Mouse (Mus musculus) MEL-GATA-1-ER (cell line): ENCODE measurements around the gene Pi4k2a.

Source experiments
- DNase-seq: peaks from one replicate; pipeline ENCODE4 v3.0.0-alpha.2; 2012; ENCODE audit warnings: low read depth; ENCODE audit errors: extremely low read depth

Gene Pi4k2a

GRCm38 (mm10) chr19:42089748-42090595, at the start of gene Pi4k2a:
Pi4k2a (plus strand) TSS chr19:42090470.
- DNase-seq: peak; percentile 99

GRCm38 (mm10) chr19:42043988-42044387, 46.3 kb upstream of the Pi4k2a start:
- DNase-seq: no peak

GRCm38 (mm10) chr19:42045269-42046102, 44.8 kb upstream of the Pi4k2a start, which contains the start of gene Hoga1:
Hoga1 (plus strand) TSS chr19:42045610.
- DNase-seq: peak; percentile 96

- no peak for DNase-seq
Measured at GRCm38 (mm10) chr19:42050251-42050650, 40.0 kb upstream of the Pi4k2a start.

GRCm38 (mm10) chr19:42051351-42051750, 38.9 kb upstream of the Pi4k2a start:
- DNase-seq: no peak

- no peak for DNase-seq
Measured at GRCm38 (mm10) chr19:42051948-42052347, 38.3 kb upstream of the Pi4k2a start, which contains the start of gene 4933411K16Rik. 4933411K16Rik (plus strand) TSS chr19:42052248.

- no peak for DNase-seq
Measured at GRCm38 (mm10) chr19:42054255-42054654, 36.0 kb upstream of the Pi4k2a start.

- DNase-seq: no peak
Measured at GRCm38 (mm10) chr19:42055881-42056280, 34.4 kb upstream of the Pi4k2a start.

- no peak for DNase-seq
Measured at GRCm38 (mm10) chr19:42056719-42057409, 33.4 kb upstream of the Pi4k2a start.

GRCm38 (mm10) chr19:42058426-42058825, 31.8 kb upstream of the Pi4k2a start:
- DNase-seq: no peak

- DNase-seq: no peak
Measured at GRCm38 (mm10) chr19:42061443-42061842, 28.8 kb upstream of the Pi4k2a start.

GRCm38 (mm10) chr19:42068441-42069240, 21.6 kb upstream of the Pi4k2a start:
- no peak for DNase-seq

- no peak for DNase-seq
Measured at GRCm38 (mm10) chr19:42069241-42069525, 21.1 kb upstream of the Pi4k2a start.

- no peak for DNase-seq
Measured at GRCm38 (mm10) chr19:42071221-42071620, 19.0 kb upstream of the Pi4k2a start.

GRCm38 (mm10) chr19:42071886-42072608, 18.2 kb upstream of the Pi4k2a start:
- no peak for DNase-seq

GRCm38 (mm10) chr19:42072802-42073201, 17.5 kb upstream of the Pi4k2a start:
- DNase-seq: no peak

- no peak for DNase-seq
Measured at GRCm38 (mm10) chr19:42075051-42075450, 15.2 kb upstream of the Pi4k2a start.

- no peak for DNase-seq
Measured at GRCm38 (mm10) chr19:42075992-42076391, 14.3 kb upstream of the Pi4k2a start.

- no peak for DNase-seq
Measured at GRCm38 (mm10) chr19:42078566-42078965, 11.7 kb upstream of the Pi4k2a start.

- DNase-seq: no peak
Measured at GRCm38 (mm10) chr19:42079006-42079405, 11.3 kb upstream of the Pi4k2a start.
